Mouse (Mus musculus): ENCODE results near the gene Ccr3.

GRCm38 (mm10) chr9:124033345-124033744, 11.6 kb downstream of the Ccr3 start:
- TF ChIP-seq USF1 (IDR thresholded peaks at IDR 0.05; ENCODE audit: low read depth) (no peak), POLR2A (IDR thresholded peaks at IDR 0.05; ENCODE audit: insufficient read length, low read depth) (no peak), TCF12 (IDR thresholded peaks at IDR 0.05; ENCODE audit: insufficient read depth, poor library complexity, severe bottlenecking) (no peak), CEBPB (IDR thresholded peaks at IDR 0.05; ENCODE audit: insufficient read depth, poor library complexity, severe bottlenecking) (no peak), MYOD1 (IDR thresholded peaks at IDR 0.05; ENCODE audit: control insufficient read depth in 1 of 3, insufficient read length in 2 of 3, low read depth in 2 of 3) (no peak), E2F4 (IDR thresholded peaks at IDR 0.05; ENCODE audit: insufficient read depth) (no peak), MAX (IDR thresholded peaks at IDR 0.05; ENCODE audit: low read depth) (no peak), POLR2AphosphoS2 (IDR thresholded peaks at IDR 0.05; ENCODE audit: insufficient read length, low read depth) (no peak)

All from myocyte (in vitro differentiated cells).